Mouse (Mus musculus) kidney, embryonic 14.5 days (tissue): ENCODE measurements at regions not wholly inside any gene's neighbourhood (a gene's known extent, or its start where the extent isn't known, plus 50 kb on each side); places are given as distances from the start of the nearest gene placed in this dataset.
A peak's percentile ranks its signal among the peaks of the same experiment; 100 is the strongest.

ENCODE experiments used
- ATAC-seq: fragments of 200-750 bp; cut with Nextera tagmentation; 2 replicates; pipeline ENCODE4 v1.8.0; 2017; ENCODE audit warnings: moderate number of reproducible peaks, mild to moderate bottlenecking, moderate TSS enrichment, moderate library complexity; ENCODE audit not compliant: low FRiP score, low TSS enrichment
- H3K27ac ChIP-seq: fragments of 300-500 bp; sonication (generic); 2 replicates; pipeline ENCODE4 v1.5.1; 2014; ENCODE audit warnings: low read depth, mild to moderate bottlenecking, low read length, moderate library complexity, mixed read lengths
- H3K27me3 ChIP-seq: fragments of 300-500 bp; sonication (generic); 2 replicates; pipeline ENCODE4 v1.6.1; 2014; ENCODE audit warnings: mild to moderate bottlenecking, low read length; ENCODE audit not compliant: control insufficient read depth, insufficient read depth
- H3K36me3 ChIP-seq: fragments of 300-500 bp; sonication (generic); 2 replicates; pipeline ENCODE4 v1.6.1; 2014; ENCODE audit warnings: low read length, mixed read lengths; ENCODE audit not compliant: control insufficient read depth, insufficient read depth
- H3K4me1 ChIP-seq: fragments of 300-500 bp; sonication (generic); 2 replicates; pipeline ENCODE4 v1.6.1; 2014; ENCODE audit warnings: low read length, mixed read lengths; ENCODE audit not compliant: control insufficient read depth, insufficient read depth
- H3K4me2 ChIP-seq: fragments of 300-500 bp; sonication (generic); replicated peaks from 2 replicates; pipeline ENCODE4 v1.6.1; 2014; ENCODE audit warnings: low read depth, mild to moderate bottlenecking, low read length
- H3K4me3 ChIP-seq: fragments of 300-500 bp; sonication (generic); 2 replicates; pipeline ENCODE4 v1.5.1; 2014; ENCODE audit warnings: mild to moderate bottlenecking, low read length
- H3K9ac ChIP-seq: fragments of 300-500 bp; sonication (generic); 2 replicates; pipeline ENCODE4 v1.6.1; 2014; ENCODE audit warnings: low read depth, mild to moderate bottlenecking, low read length, moderate library complexity
- H3K9me3 ChIP-seq: fragments of 300-500 bp; sonication (generic); 2 replicates; pipeline ENCODE4 v1.6.1; 2016; ENCODE audit warnings: low read length; ENCODE audit not compliant: control insufficient read depth
- WGBS: fragments of 180-500 bp; shearing (Covaris S2); extraction: QIAGEN DNeasy Blood & Tissue Kit; methylation state at CpG from one replicate; pipeline ENCODE4 v1.1.7; 2014; 5-methylcytosine and 5-hydroxymethylcytosine counted together

GRCm38 (mm10) chr4:92311891-92312290 is 120.3 kb upstream of the Gm12666 start:
- Histone ChIP-seq H3K27me3 (no peaks in the 10 kb centered on the region), H3K9ac (no peak overlapping the region), H3K9me3 (no peaks in the 10 kb centered on the region), H3K36me3 (no peaks in the 10 kb centered on the region), H3K27ac (no peak overlapping the region), H3K4me3 (no peak overlapping the region), H3K4me2 (no peak overlapping the region), H3K4me1 (no peaks in the 10 kb centered on the region)
- 24% methylated on average over 1 of the region's 1 CpGs for WGBS
- peak; percentile 43; the same call in 1 of the 2 replicates for ATAC-seq

GRCm38 (mm10) chr4:92265878-92266277 is 74.3 kb upstream of the Gm12666 start:
- no peaks in the 10 kb centered on the region for H3K4me1 ChIP-seq
- no peaks in the 10 kb centered on the region for H3K9me3 ChIP-seq

GRCm38 (mm10) chr4:92246800-92247199 is 55.3 kb upstream of the Gm12666 start:
- 31% methylated on average over 1 of the region's 1 CpGs for WGBS
- no peak overlapping the region for H3K4me2 ChIP-seq
- no peak overlapping the region for H3K4me3 ChIP-seq
- no peaks in the 10 kb centered on the region for H3K27me3 ChIP-seq
- H3K36me3 ChIP-seq = no peaks in the 10 kb centered on the region
- ATAC-seq = no peak
- no peak overlapping the region for H3K9ac ChIP-seq
- no peaks in the 10 kb centered on the region for H3K4me1 ChIP-seq
- no peaks in the 10 kb centered on the region for H3K9me3 ChIP-seq
- H3K27ac ChIP-seq = no peak overlapping the region

More at GRCm38 (mm10) chr4:92265878-92266277, 74.3 kb upstream of the Gm12666 start:
- Histone ChIP-seq H3K9ac (no peak overlapping the region), H3K27ac (no peak overlapping the region), H3K4me3 (no peak overlapping the region), H3K27me3 (no peaks in the 10 kb centered on the region), H3K36me3 (no peaks in the 10 kb centered on the region), H3K4me2 (no peak overlapping the region)
- 90% methylated on average over 1 of the region's 1 CpGs for WGBS
- ATAC-seq = no peak
